ENCODE assay signal across 8 mouse cellular contexts in genomic region chr15:103121416-103121815, GRCm38 (mm10). TPM values are rescaled to one million over a fixed set of nuclear protein-coding genes. Genes with fewer than 3 reads are reported as not detected.
A peak's percentile ranks its signal among the peaks of the same experiment; 100 is the strongest.
DNase-seq lines count a peak whose midpoint lies in the region; ATAC-seq and TF ChIP-seq lines count a peak whose summit lies in the region.

No protein-coding gene starts in this region.

- no peaks in the 10 kb centered on the region for H3K79me2 ChIP-seq in C2C12 (ENCODE audit: control insufficient read depth, insufficient read depth)

- no peaks in the 10 kb centered on the region for H3K27me3 ChIP-seq in C2C12 (ENCODE audit: control insufficient read depth, insufficient read depth, insufficient read length)
- H3K27me3 ChIP-seq in kidney, adult 2 months (replicated peaks; ENCODE audit: control insufficient read depth, insufficient read depth, low read length): no peaks in the 10 kb centered on the region

- no peak overlapping the region for H3K4me3 ChIP-seq in layer of hippocampus, adult 2 months
- H3K4me3 ChIP-seq in C2C12 (ENCODE audit: insufficient read depth, poor library complexity, severe bottlenecking): no peak overlapping the region
- no peak overlapping the region for H3K4me3 ChIP-seq in kidney, adult 2 months (ENCODE audit: insufficient read depth, low read depth, low read length)

- ATAC-seq in erythroid progenitor cell, adult 5-6 weeks (replicated peaks; ENCODE audit: low FRiP score, poor library complexity, severe bottlenecking): no peak

- peak; percentile 70 for TF ChIP-seq CTCF in layer of hippocampus, adult 2 months (conservative IDR thresholded peaks at IDR 0.05)
- TF ChIP-seq CTCF in C2C12 (IDR thresholded peaks at IDR 0.05; ENCODE audit: control insufficient read depth, insufficient read depth, insufficient read length): peak; percentile 87
- peak; percentile 79 for TF ChIP-seq CTCF in kidney, adult 2 months (conservative IDR thresholded peaks at IDR 0.05; ENCODE audit: insufficient read depth, insufficient read length, low read depth, low read length)

- no peaks in the 10 kb centered on the region for H3K36me3 ChIP-seq in C2C12 (ENCODE audit: control insufficient read depth, insufficient read depth)
- H3K36me3 ChIP-seq in kidney, adult 2 months (ENCODE audit: control insufficient read depth, insufficient read depth, low read length): no peaks in the 10 kb centered on the region

- no peak for DNase-seq in layer of hippocampus, adult 2 months (ENCODE audit: low spot score in 2 of 2)
- no peak for DNase-seq in layer of hippocampus, adult 9-10 months (ENCODE audit: low spot score)
- DNase-seq in adrenal gland, adult 8-10 months: peak; percentile 44
- peak; percentile 84 for DNase-seq in kidney, adult 2 months
- DNase-seq in c-Kit-positive CD71-positive TER-119-positive erythroid progenitor cells, embryonic 14.5 days (ENCODE audit: low spot score): no peak
- DNase-seq in embryo, embryonic 10 days (ENCODE audit: low spot score): no peak

- H3ac ChIP-seq in C2C12 (ENCODE audit: control insufficient read depth, insufficient read length, low read depth): no peak overlapping the region

- H3K4me1 ChIP-seq in kidney, adult 2 months (ENCODE audit: control insufficient read depth, insufficient read depth, low read length): no peaks in the 10 kb centered on the region

- no peak for TF ChIP-seq POLR2A in kidney, adult 2 months (IDR thresholded peaks at IDR 0.05; ENCODE audit: low read depth, low read length)

- 7% methylated on average over 5 of the region's 5 CpGs for WGBS in kidney, adult 2 months

- no peaks in the 10 kb centered on the region for H3K79me3 ChIP-seq in C2C12 (ENCODE audit: low read depth)

- H3K27ac ChIP-seq in layer of hippocampus, adult 2 months: no peak overlapping the region
- H3K27ac ChIP-seq in kidney, adult 2 months (ENCODE audit: insufficient read depth, low read depth, low read length): no peak overlapping the region

TF ChIP-seq in C2C12, 6 proteins besides CTCF, POLR2A, EP300 and RAD21:
- no peak for TF ChIP-seq USF1 (IDR thresholded peaks at IDR 0.05; ENCODE audit: low read depth)
- no peak for TF ChIP-seq MAX (IDR thresholded peaks at IDR 0.05)
- TF ChIP-seq FOSL1 (IDR thresholded peaks at IDR 0.05; ENCODE audit: insufficient read depth, low read length, poor library complexity, severe bottlenecking): no peak
- TF ChIP-seq MYOD1 (IDR thresholded peaks at IDR 0.05; ENCODE audit: control insufficient read depth, insufficient read length, low read depth): no peak
- TF ChIP-seq CEBPB (IDR thresholded peaks at IDR 0.05; ENCODE audit: low read depth): no peak
- TF ChIP-seq MYOG (IDR thresholded peaks at IDR 0.05; ENCODE audit: control insufficient read depth, extremely low read depth, insufficient read length): no peak

RNA-seq across cellular contexts. Expression of gene Smug1, which starts 45.5 kb away (rescaled TPM):
- total RNA-seq in layer of hippocampus, adult 2 months (2021): 10 to 100 TPM; 17.9 to 18.2 TPM
- polyA plus RNA-seq in C2C12 (2012; fragmentation: generic; extraction: Trizol): 15.7 TPM
- total RNA-seq in adrenal gland, adult 8-10 months (2022): 10 to 100 TPM; 14.3 to 22.9 (median 15.7) TPM
- 15.5 and 19.4 TPM in 2 replicates for polyA plus RNA-seq in kidney, adult 2 months (2012; rRNA removed)
- total RNA-seq in erythroid progenitor cell, adult 5-6 weeks (2015; ENCODE audit: low replicate concordance): 3.6 TPM in 1 of 2 replicates, not detected in the other
- 0.26 and 0.91 TPM in 2 replicates for total RNA-seq in erythroid progenitor cell, adult 5-6 weeks (2017; ENCODE audit: low replicate concordance)

Comparison
In these comparisons a context has a peak if more than half of its experiments do, and no peak if none do; other contexts are left out.
1. DNase-seq: peak in adrenal gland, adult 8-10 months (single experiment) and kidney, adult 2 months (single experiment); none in layer of hippocampus, adult 2 months (0 of 2), layer of hippocampus, adult 9-10 months (single experiment), c-Kit-positive CD71-positive TER-119-positive erythroid progenitor cells, embryonic 14.5 days (single experiment) and embryo, embryonic 10 days (single experiment).
2. Peak in every context shown above with its lines, with median percentiles within 50 percentile points of each other: CTCF ChIP-seq.